Mouse (Mus musculus): ENCODE measurements around the gene Prr19.

Gene Prr19

GRCm38 (mm10) chr7:25301063-25301462, at the start of gene Prr19:
Prr19 (plus strand) TSS chr7:25301411.
- 59% methylated on average over 19 of the region's 19 CpGs for WGBS

- WGBS, result 5% methylated on average over 8 of the region's 8 CpGs
Measured at GRCm38 (mm10) chr7:25251822-25252221, 49.4 kb upstream of the Prr19 start.

DNA sequence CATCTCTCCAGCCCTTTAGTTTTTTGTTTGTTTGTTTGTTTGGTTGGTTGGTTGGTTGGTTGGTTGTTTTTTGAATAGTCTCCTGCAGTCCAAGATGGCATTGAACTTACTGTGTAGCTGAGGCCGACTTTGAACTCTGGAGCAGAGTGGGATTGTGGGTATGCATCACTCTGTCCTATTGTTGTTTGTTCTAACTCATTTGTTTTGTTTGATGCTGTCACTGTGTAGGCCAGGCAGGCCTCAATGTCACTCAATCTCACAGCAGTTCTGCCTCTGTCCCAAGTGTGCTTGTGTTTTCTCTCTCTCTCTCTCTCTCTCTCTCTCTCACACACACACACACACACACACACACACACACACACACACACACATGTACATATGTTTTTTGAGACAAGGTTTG, 39.3 kb upstream of the Prr19 start:
- WGBS, result 86% methylated on average over 1 of the region's 1 CpGs

GRCm38 (mm10) chr7:25263968-25264870, 37.0 kb upstream of the Prr19 start:
- 69% methylated on average over 17 of the region's 17 CpGs for WGBS

GRCm38 (mm10) chr7:25265743-25266142, 35.5 kb upstream of the Prr19 start:
- WGBS, result 83% methylated on average over 5 of the region's 5 CpGs

DNA sequence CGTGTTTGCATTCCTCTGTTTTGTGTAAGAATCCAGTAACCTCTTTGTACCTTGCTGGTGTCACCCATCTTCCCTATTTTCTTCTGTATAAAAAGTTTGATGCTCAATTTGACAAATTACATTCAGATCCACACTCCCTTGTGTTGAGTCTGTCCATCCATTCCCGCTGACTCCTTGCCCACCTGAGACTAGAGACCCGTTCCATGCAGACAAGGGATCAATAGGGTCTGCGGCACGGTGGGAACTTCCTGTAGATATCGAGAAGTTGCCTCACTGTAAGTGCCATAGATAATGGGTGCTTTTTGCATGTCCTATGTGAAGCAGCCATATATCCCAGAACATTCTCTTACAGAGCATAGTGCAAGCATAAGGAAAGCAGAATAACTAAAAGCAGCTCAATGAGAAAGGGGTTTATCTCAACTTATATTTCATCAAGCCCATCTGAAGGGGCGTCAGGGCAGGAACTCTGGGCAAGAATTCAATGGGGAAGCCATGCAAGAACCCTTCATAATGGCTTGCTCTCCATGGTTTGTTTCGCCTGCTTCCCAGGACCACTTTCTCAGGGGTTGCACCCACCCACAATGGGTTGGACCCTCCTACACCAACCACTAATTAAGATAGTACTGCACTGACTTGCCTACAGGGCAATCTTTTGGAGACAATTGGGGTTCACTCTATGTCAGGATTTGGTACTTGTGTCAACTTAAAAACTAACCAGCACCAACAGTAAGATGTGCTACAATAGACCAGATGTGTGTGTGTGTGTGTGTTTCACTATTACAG, 34.8 kb upstream of the Prr19 start:
- WGBS, result 92% methylated on average over 8 of the region's 8 CpGs

DNA sequence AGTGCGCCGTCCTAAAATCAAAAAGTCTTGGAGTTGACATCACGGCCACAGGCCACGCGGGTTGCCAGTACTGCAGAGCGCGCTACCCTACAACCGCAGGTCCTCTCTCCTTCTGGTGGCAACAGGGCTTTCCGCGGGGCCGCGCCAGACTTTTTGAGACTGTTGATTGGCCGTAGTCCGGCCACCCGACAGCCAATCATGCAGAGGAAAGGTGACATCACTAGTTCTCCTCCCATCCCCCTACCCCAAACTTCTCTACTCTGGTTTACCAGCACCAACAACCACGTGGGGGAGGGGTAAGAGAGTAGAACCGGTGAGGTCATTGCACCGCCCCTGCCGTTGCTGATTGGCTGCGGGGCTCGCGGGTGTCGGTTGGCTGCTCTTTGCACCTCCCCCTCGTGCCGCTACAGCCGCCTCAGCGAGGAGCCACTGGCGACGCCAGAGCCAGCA, 33.9 kb upstream of the Prr19 start, which contains the start of gene Cic:
Gene Cic, plus strand, starts transcription at position 404 of the 450 bp plus-strand sequence.
- under 1% methylated on average over 29 of the region's 29 CpGs for WGBS

GRCm38 (mm10) chr7:25267751-25268463, 33.3 kb upstream of the Prr19 start:
- WGBS, result under 1% methylated on average over 33 of the region's 33 CpGs

DNA sequence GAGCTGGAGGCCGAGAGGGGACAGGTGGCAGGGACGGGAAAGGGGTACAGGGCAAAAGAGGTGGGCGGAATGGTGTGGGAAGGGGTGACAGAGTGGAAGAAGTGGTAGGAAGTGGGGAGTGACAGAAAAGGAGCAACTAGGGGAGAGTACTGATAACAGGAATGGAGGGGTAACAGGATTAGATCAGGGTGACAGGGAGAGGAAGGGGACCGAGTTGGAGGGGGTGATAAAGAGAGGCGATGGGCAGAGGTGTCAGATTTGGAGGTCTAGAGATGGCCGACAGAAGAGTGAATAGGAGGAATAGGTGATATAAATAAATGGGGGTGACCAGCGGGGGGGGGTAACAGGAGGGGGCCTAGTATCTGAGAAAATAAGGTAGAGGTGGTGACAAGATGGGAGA, 32.6 kb upstream of the Prr19 start:
- under 1% methylated on average over 7 of the region's 7 CpGs for WGBS

DNA sequence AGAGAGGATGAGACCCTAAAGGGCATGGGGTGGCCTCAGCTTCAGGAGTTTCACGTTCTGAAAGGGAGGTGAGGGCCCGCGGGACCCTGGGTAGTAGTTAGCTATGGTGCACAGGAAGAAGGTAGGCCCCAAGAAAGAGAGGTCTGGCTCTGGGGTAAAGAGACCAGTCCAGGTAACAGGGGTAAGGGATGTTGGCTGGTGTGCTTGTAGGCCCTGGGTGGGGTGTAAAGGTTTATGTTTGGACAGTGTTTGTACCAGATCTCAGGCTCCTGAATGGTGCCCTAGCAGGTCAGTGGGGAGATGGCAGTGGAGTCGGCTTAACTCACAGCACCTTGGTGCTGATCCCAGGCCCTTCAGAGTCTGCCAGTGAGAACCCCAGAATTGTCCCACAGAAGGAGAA, 32.2 kb upstream of the Prr19 start:
- 22% methylated on average over 4 of the region's 4 CpGs for WGBS

DNA sequence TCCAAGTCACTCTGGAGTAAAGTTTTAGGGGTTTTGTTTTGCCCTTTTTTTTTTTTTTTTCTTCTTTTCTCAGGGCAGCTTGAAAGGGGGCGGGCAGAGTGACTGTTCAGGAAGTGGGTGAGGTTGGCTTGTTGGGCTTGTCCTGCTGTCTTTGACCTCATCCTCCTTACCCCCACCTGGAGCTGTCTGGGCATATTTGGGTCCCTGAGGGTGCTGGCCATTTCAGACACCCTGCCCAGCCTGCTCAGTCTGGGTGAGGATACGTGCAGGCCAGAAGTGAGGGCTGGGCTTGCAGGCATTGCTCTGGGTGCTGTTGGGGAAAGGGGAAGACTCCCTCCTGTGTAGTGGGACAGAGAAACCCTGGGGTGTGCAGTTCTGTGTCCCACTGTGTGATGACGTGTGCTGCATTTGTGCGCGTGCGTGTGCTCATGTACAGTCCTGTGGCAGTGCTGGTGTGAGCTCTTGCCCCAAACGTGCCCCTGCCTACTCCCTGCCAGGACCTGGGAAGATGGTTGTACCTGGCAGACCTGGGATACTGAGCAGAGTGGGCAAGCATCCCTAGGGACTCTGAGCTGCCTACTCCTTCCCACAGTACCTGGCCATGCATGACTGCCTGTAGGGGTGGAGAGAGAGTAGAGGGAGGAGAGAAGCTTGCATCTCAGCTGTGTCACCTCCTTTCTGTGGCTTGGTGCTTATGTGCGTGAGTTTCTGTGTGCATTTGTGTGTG, 31.5 kb upstream of the Prr19 start:
- WGBS, result 53% methylated on average over 8 of the region's 8 CpGs

DNA sequence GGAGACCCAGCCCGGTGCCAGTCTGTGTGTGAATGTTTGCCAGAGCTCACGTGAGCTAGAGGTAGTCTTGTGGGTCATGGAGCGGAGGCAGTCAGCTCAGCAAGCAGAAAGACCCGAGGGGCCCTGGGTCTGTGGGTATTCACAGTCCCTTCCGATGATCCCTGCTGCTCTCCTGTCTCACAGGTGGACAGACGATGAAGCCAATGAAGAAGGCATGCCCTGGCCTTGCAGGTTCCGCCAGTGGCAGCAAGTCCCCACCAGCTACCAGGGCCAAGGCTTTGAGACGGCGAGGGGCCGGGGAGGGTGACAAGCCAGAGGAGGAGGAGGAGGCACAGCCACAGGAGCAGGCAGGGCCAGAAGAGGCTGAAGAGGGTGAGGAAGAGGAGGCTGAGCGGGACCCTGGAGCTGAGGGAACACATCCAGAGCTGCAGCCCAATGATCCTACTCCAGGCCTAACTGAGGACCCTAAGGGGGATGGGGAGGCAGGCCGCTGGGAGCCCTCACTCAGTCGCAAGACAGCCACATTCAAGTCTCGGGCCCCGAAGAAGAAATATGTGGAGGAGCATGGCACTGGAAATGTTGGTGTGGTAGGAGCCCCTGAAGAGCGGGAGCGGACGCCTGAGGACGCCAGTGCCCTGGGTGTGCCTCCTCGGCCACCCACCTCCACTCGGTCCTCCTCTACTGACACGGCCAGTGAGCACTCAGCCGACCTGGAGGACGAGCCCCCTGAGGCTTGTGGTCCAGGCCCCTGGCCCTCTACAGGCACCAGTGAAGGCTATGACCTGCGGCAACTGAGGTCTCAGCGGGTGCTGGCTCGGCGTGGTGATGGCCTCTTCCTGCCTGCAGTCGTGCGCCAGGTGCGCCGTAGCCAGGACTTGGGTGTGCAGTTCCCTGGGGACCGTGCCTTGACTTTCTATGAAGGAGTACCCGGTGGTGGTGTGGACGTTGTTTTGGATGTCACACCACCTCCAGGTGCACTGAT, 30.3 kb upstream of the Prr19 start:
- WGBS, result 90% methylated on average over 35 of the region's 35 CpGs

GRCm38 (mm10) chr7:25271651-25272444, 29.4 kb upstream of the Prr19 start:
- WGBS, result 89% methylated on average over 30 of the region's 30 CpGs

DNA sequence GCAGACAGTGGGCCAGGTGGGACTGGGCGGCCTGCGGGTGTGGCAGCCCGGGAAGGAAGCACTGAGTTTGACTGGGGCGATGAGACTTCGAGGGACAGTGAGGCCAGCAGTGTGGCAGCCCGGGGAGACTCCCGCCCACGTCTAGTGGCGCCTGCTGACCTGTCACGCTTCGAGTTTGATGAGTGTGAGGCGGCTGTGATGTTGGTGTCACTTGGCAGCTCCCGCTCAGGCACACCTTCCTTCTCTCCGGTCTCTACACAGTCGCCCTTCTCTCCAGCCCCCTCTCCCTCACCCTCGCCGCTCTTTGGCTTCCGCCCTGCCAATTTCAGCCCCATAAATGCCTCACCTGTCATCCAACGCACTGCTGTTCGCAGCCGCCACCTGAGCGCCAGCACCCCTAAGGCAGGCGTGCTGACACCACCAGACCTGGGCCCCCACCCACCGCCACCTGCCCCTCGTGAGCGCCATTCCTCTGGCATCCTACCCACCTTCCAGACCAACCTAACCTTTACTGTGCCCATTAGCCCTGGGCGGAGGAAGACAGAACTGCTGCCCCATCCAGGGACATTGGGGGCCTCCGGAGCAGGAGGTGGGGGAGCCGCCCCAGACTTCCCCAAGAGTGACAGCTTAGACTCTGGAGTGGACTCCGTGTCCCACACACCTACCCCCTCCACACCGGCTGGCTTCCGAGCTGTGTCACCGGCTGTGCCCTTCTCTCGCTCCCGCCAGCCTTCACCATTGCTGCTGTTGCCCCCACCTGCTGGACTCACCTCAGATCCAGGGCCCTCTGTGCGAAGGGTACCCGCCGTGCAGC, 28.6 kb upstream of the Prr19 start:
- 88% methylated on average over 38 of the region's 38 CpGs for WGBS

- WGBS, result 88% methylated on average over 22 of the region's 22 CpGs
Measured at GRCm38 (mm10) chr7:25273259-25274241, 27.7 kb upstream of the Prr19 start.

GRCm38 (mm10) chr7:25274571-25274970, 26.6 kb upstream of the Prr19 start:
- 46% methylated on average over 5 of the region's 5 CpGs for WGBS

DNA sequence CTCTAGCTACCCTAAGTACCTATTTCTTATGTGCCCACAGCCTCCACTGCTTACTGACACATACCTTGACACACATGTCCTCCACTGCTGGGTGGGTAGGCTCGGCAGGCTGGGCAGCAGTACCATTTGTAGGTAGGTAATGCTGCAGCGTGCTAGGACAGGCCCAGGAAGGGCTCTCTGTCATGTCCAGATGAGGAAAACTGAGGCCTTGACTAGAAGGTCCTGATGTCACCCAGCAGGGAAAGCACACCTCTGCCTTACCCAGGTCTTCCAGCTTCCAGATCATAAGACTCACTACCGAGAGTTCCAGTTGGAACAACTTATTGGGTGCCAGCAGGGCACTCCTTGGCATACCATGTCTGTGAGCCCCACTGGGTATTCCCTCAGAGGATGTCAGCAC, 26.2 kb upstream of the Prr19 start:
- 68% methylated on average over 3 of the region's 3 CpGs for WGBS
